Mouse (Mus musculus): ENCODE measurements around the gene Elavl3. TPM values are rescaled to one million over a fixed set of nuclear protein-coding genes. Genes with fewer than 3 reads are reported as not detected.

Gene Elavl3
- total RNA-seq (2014; fragmentation: Nextera tagmentation) (not detected in 2 replicates), total RNA-seq (2017) (0.05 and 0.06 TPM in 2 replicates), polyA plus RNA-seq (2012) (0.01 TPM in 1 of 2 replicates, not detected in the other)

GRCm38 (mm10) chr9:22051958-22052254, at the start of gene Elavl3:
Elavl3 (minus strand) TSS chr9:22052023.
- Histone ChIP-seq H3K4me1 (ENCODE audit: insufficient read depth, low read depth, low read length) (peaks cover 19% of the 10 kb centered on the region), H3K36me3 (replicated peaks) (peaks cover 19% of the 10 kb centered on the region), H3K9me3 (replicated peaks) (peaks cover 18% of the 10 kb centered on the region), H3K27me3 (ENCODE audit: insufficient read depth, low read length) (peaks cover 30% of the 10 kb centered on the region), H3K4me3 (ENCODE audit: low read depth, low read length) (no peak within 1 kb of the TSS)
- ATAC-seq (ENCODE audit: extremely low read depth, insufficient number of reproducible peaks, low FRiP score, poor library complexity, severe bottlenecking) (no peak), DNase-seq (ENCODE audit: low spot score) (no peak)
- TF ChIP-seq GATA1 (IDR thresholded peaks at IDR 0.05; ENCODE audit: borderline replicate concordance, low read length) (no peak), TAL1 (conservative IDR thresholded peaks at IDR 0.05; ENCODE audit: low read depth, low read length) (no peak), POLR2AphosphoS5 (IDR thresholded peaks at IDR 0.05; ENCODE audit: insufficient replicate concordance, low read depth, low read length) (no peak), GATA2 (IDR thresholded peaks at IDR 0.05; ENCODE audit: borderline replicate concordance, low read depth, low read length) (no peak), CTCF (IDR thresholded peaks at IDR 0.05; ENCODE audit: low read depth, low read length) (no peak)

- DNase-seq (ENCODE audit: low spot score), result no peak
- H3K4me3 ChIP-seq (ENCODE audit: low read depth, low read length), result no peak overlapping the region
- H3K27me3 ChIP-seq (ENCODE audit: insufficient read depth, low read length), result peaks cover 41% of the 10 kb centered on the region
- H3K4me1 ChIP-seq (ENCODE audit: insufficient read depth, low read depth, low read length), result peaks cover 22% of the 10 kb centered on the region
- no peak for TF ChIP-seq GATA1 (IDR thresholded peaks at IDR 0.05; ENCODE audit: borderline replicate concordance, low read length)
- no peak for TF ChIP-seq GATA2 (IDR thresholded peaks at IDR 0.05; ENCODE audit: borderline replicate concordance, low read depth, low read length)
- TF ChIP-seq POLR2AphosphoS5 (IDR thresholded peaks at IDR 0.05; ENCODE audit: insufficient replicate concordance, low read depth, low read length), result no peak
- no peaks in the 10 kb centered on the region for H3K9me3 ChIP-seq (replicated peaks)
- H3K36me3 ChIP-seq (replicated peaks), result no peaks in the 10 kb centered on the region
- ATAC-seq (ENCODE audit: extremely low read depth, insufficient number of reproducible peaks, low FRiP score, poor library complexity, severe bottlenecking), result no peak
These were observed 48.1 kb upstream of the Elavl3 start for GRCm38 (mm10) chr9:22099922-22100321.

GRCm38 (mm10) chr9:22098993-22099696, 47.3 kb upstream of the Elavl3 start, which contains the start of gene Cnn1:
Cnn1 (plus strand) TSS chr9:22099216.
- Histone ChIP-seq H3K27me3 (ENCODE audit: insufficient read depth, low read length) (peaks cover 37% of the 10 kb centered on the region), H3K36me3 (replicated peaks) (no peaks in the 10 kb centered on the region), H3K4me1 (ENCODE audit: insufficient read depth, low read depth, low read length) (peaks cover 22% of the 10 kb centered on the region), H3K9me3 (replicated peaks) (no peaks in the 10 kb centered on the region), H3K4me3 (ENCODE audit: low read depth, low read length) (no peak within 1 kb of the TSS)
- TF ChIP-seq GATA2 (IDR thresholded peaks at IDR 0.05; ENCODE audit: borderline replicate concordance, low read depth, low read length) (no peak), POLR2AphosphoS5 (IDR thresholded peaks at IDR 0.05; ENCODE audit: insufficient replicate concordance, low read depth, low read length) (no peak), TAL1 (conservative IDR thresholded peaks at IDR 0.05; ENCODE audit: low read depth, low read length) (no peak), GATA1 (IDR thresholded peaks at IDR 0.05; ENCODE audit: borderline replicate concordance, low read length) (no peak), CTCF (IDR thresholded peaks at IDR 0.05; ENCODE audit: low read depth, low read length) (no peak)
- ATAC-seq (ENCODE audit: extremely low read depth, insufficient number of reproducible peaks, low FRiP score, poor library complexity, severe bottlenecking) (no peak), DNase-seq (ENCODE audit: low spot score) (no peak)

- no peak for ATAC-seq (ENCODE audit: extremely low read depth, insufficient number of reproducible peaks, low FRiP score, poor library complexity, severe bottlenecking)
These were observed 44.1 kb upstream of the Elavl3 start for GRCm38 (mm10) chr9:22095854-22096307.

GRCm38 (mm10) chr9:22092746-22093145, 40.9 kb upstream of the Elavl3 start:
- Histone ChIP-seq H3K27me3 (ENCODE audit: insufficient read depth, low read length) (peaks cover 5% of the 10 kb centered on the region), H3K4me1 (ENCODE audit: insufficient read depth, low read depth, low read length) (peaks cover 15% of the 10 kb centered on the region), H3K36me3 (replicated peaks) (no peaks in the 10 kb centered on the region), H3K9me3 (replicated peaks) (no peaks in the 10 kb centered on the region), H3K4me3 (ENCODE audit: low read depth, low read length) (no peak overlapping the region)
- DNase-seq (ENCODE audit: low spot score), result no peak
- no peak for ATAC-seq (ENCODE audit: extremely low read depth, insufficient number of reproducible peaks, low FRiP score, poor library complexity, severe bottlenecking)
- TF ChIP-seq GATA2 (IDR thresholded peaks at IDR 0.05; ENCODE audit: borderline replicate concordance, low read depth, low read length), result no peak
- no peak for TF ChIP-seq POLR2AphosphoS5 (IDR thresholded peaks at IDR 0.05; ENCODE audit: insufficient replicate concordance, low read depth, low read length)
- TF ChIP-seq CTCF (IDR thresholded peaks at IDR 0.05; ENCODE audit: low read depth, low read length), result no peak
- no peak for TF ChIP-seq GATA1 (IDR thresholded peaks at IDR 0.05; ENCODE audit: borderline replicate concordance, low read length)
- no peak for TF ChIP-seq TAL1 (conservative IDR thresholded peaks at IDR 0.05; ENCODE audit: low read depth, low read length)

More at GRCm38 (mm10) chr9:22095854-22096307, 44.1 kb upstream of the Elavl3 start:
- peak; percentile 76 for DNase-seq (ENCODE audit: low spot score)
- 0 out of 2 replicates have a peak, but pooled peaks have one; percentile 20 for TF ChIP-seq CTCF (IDR thresholded peaks at IDR 0.05; ENCODE audit: low read depth, low read length)
- TF ChIP-seq GATA1 (IDR thresholded peaks at IDR 0.05; ENCODE audit: borderline replicate concordance, low read length), result no peak
- TF ChIP-seq POLR2AphosphoS5 (IDR thresholded peaks at IDR 0.05; ENCODE audit: insufficient replicate concordance, low read depth, low read length), result no peak
- TF ChIP-seq GATA2 (IDR thresholded peaks at IDR 0.05; ENCODE audit: borderline replicate concordance, low read depth, low read length), result no peak
- TF ChIP-seq TAL1 (conservative IDR thresholded peaks at IDR 0.05; ENCODE audit: low read depth, low read length), result no peak
- Histone ChIP-seq H3K4me1 (ENCODE audit: insufficient read depth, low read depth, low read length) (peaks cover 26% of the 10 kb centered on the region), H3K9me3 (replicated peaks) (no peaks in the 10 kb centered on the region), H3K27me3 (ENCODE audit: insufficient read depth, low read length) (peaks cover 33% of the 10 kb centered on the region), H3K36me3 (replicated peaks) (no peaks in the 10 kb centered on the region), H3K4me3 (ENCODE audit: low read depth, low read length) (peak overlapping the region; percentile 65; the same call in 1 of the 2 replicates)

GRCm38 (mm10) chr9:22089986-22090385, 38.2 kb upstream of the Elavl3 start:
- H3K4me1 ChIP-seq (ENCODE audit: insufficient read depth, low read depth, low read length), result peaks cover 16% of the 10 kb centered on the region
- no peak for TF ChIP-seq TAL1 (conservative IDR thresholded peaks at IDR 0.05; ENCODE audit: low read depth, low read length)
- TF ChIP-seq CTCF (IDR thresholded peaks at IDR 0.05; ENCODE audit: low read depth, low read length), result no peak
- no peak for TF ChIP-seq POLR2AphosphoS5 (IDR thresholded peaks at IDR 0.05; ENCODE audit: insufficient replicate concordance, low read depth, low read length)
- no peak for TF ChIP-seq GATA2 (IDR thresholded peaks at IDR 0.05; ENCODE audit: borderline replicate concordance, low read depth, low read length)
- no peak for TF ChIP-seq GATA1 (IDR thresholded peaks at IDR 0.05; ENCODE audit: borderline replicate concordance, low read length)
- no peaks in the 10 kb centered on the region for H3K9me3 ChIP-seq (replicated peaks)
- ATAC-seq (ENCODE audit: extremely low read depth, insufficient number of reproducible peaks, low FRiP score, poor library complexity, severe bottlenecking) (no peak), DNase-seq (ENCODE audit: low spot score) (no peak)
- peaks cover 5% of the 10 kb centered on the region; the same call in 1 of the 2 replicates for H3K27me3 ChIP-seq (ENCODE audit: insufficient read depth, low read length)
- no peak overlapping the region for H3K4me3 ChIP-seq (ENCODE audit: low read depth, low read length)
- H3K36me3 ChIP-seq (replicated peaks), result no peaks in the 10 kb centered on the region

All from G1E (cell line).